Mouse (Mus musculus): ENCODE measurements around the gene Relt. TPM values are rescaled to one million over a fixed set of nuclear protein-coding genes. Genes with fewer than 3 reads are reported as not detected.
A peak's percentile ranks its signal among the peaks of the same experiment; 100 is the strongest.

Relt gene
- total and polyA plus RNA-seq, 3 experiments: 24.5 to 31.1 (median 29.9) TPM

DNA sequence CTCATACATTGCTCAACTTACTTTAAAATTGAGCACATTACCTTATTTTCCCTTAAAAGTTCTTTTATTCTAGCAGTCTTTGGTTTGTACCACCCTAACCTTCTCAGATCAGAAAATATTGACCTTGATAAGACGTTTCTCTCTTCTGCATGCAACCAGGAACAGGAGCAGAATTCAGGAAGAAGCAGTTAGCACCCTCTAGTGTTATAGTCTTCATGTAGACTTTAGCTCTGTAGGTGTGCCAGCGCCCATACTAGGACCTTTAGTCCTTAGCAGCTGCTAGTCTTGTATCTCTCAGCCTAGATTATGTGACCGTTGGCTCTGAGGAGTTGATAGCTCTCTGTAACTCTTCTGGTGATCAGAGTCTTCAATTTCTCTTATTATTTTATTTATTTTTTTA, 64.4 kb downstream of the Relt start:
- H3K36me3 ChIP-seq (replicated peaks in 1 of 2; ENCODE audit: control insufficient read depth in 1 of 2, insufficient read depth in 1 of 2, low read length in 1 of 2): peaks cover 0 to 6% of the 10 kb centered on the region in 2 experiments
- H3K27ac ChIP-seq (ENCODE audit: insufficient read depth, low read depth): no peak overlapping the region
- DNase-seq (ENCODE audit: extremely low read depth): peak; percentile 11
- H3K4me2 ChIP-seq (ENCODE audit: insufficient read depth, low read depth, poor library complexity, severe bottlenecking): no peak overlapping the region
- H3K4me1 ChIP-seq (ENCODE audit: control insufficient read depth in 1 of 2, insufficient read depth in 2 of 2): no peaks in the 10 kb centered on the region
- no peak overlapping the region for H3K4me3 ChIP-seq (replicated peaks in 1 of 3; ENCODE audit: low read depth in 2 of 3, low read length in 2 of 3, poor library complexity in 1 of 3)
- dilution Hi-C loops (cut with MboI; ENCODE audit: extremely low pct_ligation_motif_present, extremely low pct_unique_long_range_greater_than_20kb, low sequenced_read_pairs): no loop called here
- no peaks in the 10 kb centered on the region for H3K9me3 ChIP-seq (replicated peaks; ENCODE audit: low read length)
- H3K9ac ChIP-seq (ENCODE audit: insufficient read depth, low read depth): no peak overlapping the region
- H3K79me2 ChIP-seq (replicated peaks; ENCODE audit: control insufficient read depth, extremely low read depth, insufficient read depth, poor library complexity, severe bottlenecking): no peaks in the 10 kb centered on the region
- H3K27me3 ChIP-seq (replicated peaks): no peaks in the 10 kb centered on the region
- in situ Hi-C loops (cut with MboI; ENCODE audit: low pct_ligation_motif_present, low pct_unique_long_range_greater_than_20kb, low sequenced_read_pairs): no loop called here
- peak in 1 of 2 experiments; percentile 74; a peak in 2 of 4 replicates for TF ChIP-seq CTCF (conservative IDR thresholded peaks at IDR 0.05 in 1 of 2, IDR thresholded peaks at IDR 0.05 in 1 of 2; ENCODE audit: low read depth in 2 of 2, low read length in 2 of 2)
- TF ChIP-seq CHD2 (IDR thresholded peaks at IDR 0.05; ENCODE audit: low read length): no peak
- no peak for TF ChIP-seq USF2 (conservative IDR thresholded peaks at IDR 0.05; ENCODE audit: low read depth, low read length)
- no peak for TF ChIP-seq USF1 (IDR thresholded peaks at IDR 0.05; ENCODE audit: low read depth, low read length)
- TF ChIP-seq SIN3A (IDR thresholded peaks at IDR 0.05; ENCODE audit: low read length): no peak
- TF ChIP-seq SMC3 (IDR thresholded peaks at IDR 0.05; ENCODE audit: low read depth, low read length): peak; percentile 65
- TF ChIP-seq ZC3H11A (IDR thresholded peaks at IDR 0.05; ENCODE audit: low read depth, low read length): peak; percentile 20; the same call in 1 of the 2 replicates
- peak; percentile 33; the same call in 1 of the 2 replicates for TF ChIP-seq ELF1 (IDR thresholded peaks at IDR 0.05; ENCODE audit: low read depth, low read length)
- TF ChIP-seq EP300 (IDR thresholded peaks at IDR 0.05; ENCODE audit: low read length): no peak
- peak; percentile 75 for TF ChIP-seq RAD21 (IDR thresholded peaks at IDR 0.05; ENCODE audit: low read depth, low read length)
- no peak for TF ChIP-seq MAZ (IDR thresholded peaks at IDR 0.05; ENCODE audit: low read depth, low read length)
- no peak for TF ChIP-seq JUN (IDR thresholded peaks at IDR 0.05; ENCODE audit: insufficient read depth, low read depth, low read length)
- TF ChIP-seq ZKSCAN1 (IDR thresholded peaks at IDR 0.05; ENCODE audit: borderline replicate concordance, low read depth, low read length): no peak
- TF ChIP-seq MAX (IDR thresholded peaks at IDR 0.05; ENCODE audit: low read length): no peak

Other genes starting within 250 kb of the Relt start
- gene Plekhb1, start 201.0 kb downstream of the Relt start, total RNA-seq (2012; rRNA removed): 0.04 and 0.08 TPM in 2 replicates
- gene Plekhb1, start 201.0 kb downstream of the Relt start, total RNA-seq (2014; rRNA removed): not detected in 2 replicates
- not detected in 2 replicates for gene Plekhb1, start 201.0 kb downstream of the Relt start, polyA plus RNA-seq (2012; ENCODE audit: insufficient read length, low read depth)
- 3.4 and 4.0 TPM in 2 replicates for gene Fam168a, start 156.8 kb downstream of the Relt start, total RNA-seq (2012; rRNA removed)
- gene Fam168a, start 156.8 kb downstream of the Relt start, total RNA-seq (2014; rRNA removed): 4.9 and 5.2 TPM in 2 replicates
- 11.6 and 15.0 TPM in 2 replicates for gene Fam168a, start 156.8 kb downstream of the Relt start, polyA plus RNA-seq (2012; ENCODE audit: insufficient read length, low read depth)
- 4.6 and 6.7 TPM in 2 replicates for gene Arhgef17, start 68.7 kb upstream of the Relt start, total RNA-seq (2012; rRNA removed)
- 2.3 and 2.6 TPM in 2 replicates for gene Arhgef17, start 68.7 kb upstream of the Relt start, total RNA-seq (2014; rRNA removed)
- gene Arhgef17, start 68.7 kb upstream of the Relt start, polyA plus RNA-seq (2012; ENCODE audit: insufficient read length, low read depth): 5.2 and 5.6 TPM in 2 replicates
- 0.17 TPM in 1 of 2 replicates, not detected in the other for gene P2ry6, start 111.2 kb upstream of the Relt start, total RNA-seq (2012; rRNA removed)
- gene P2ry6, start 111.2 kb upstream of the Relt start, total RNA-seq (2014; rRNA removed): not detected in 2 replicates
- gene P2ry6, start 111.2 kb upstream of the Relt start, polyA plus RNA-seq (2012; ENCODE audit: insufficient read length, low read depth): 0.45 and 1.5 TPM in 2 replicates
- 1.5 and 1.7 TPM in 2 replicates for gene P2ry2, start 149.4 kb upstream of the Relt start, total RNA-seq (2012; rRNA removed)
- 0.54 and 0.87 TPM in 2 replicates for gene P2ry2, start 149.4 kb upstream of the Relt start, total RNA-seq (2014; rRNA removed)
- gene P2ry2, start 149.4 kb upstream of the Relt start, polyA plus RNA-seq (2012; ENCODE audit: insufficient read length, low read depth): 1.4 and 1.9 TPM in 2 replicates
- 25.5 and 26.1 TPM in 2 replicates for gene Fchsd2, start 229.4 kb upstream of the Relt start, total RNA-seq (2012; rRNA removed)
- 23.8 and 25.9 TPM in 2 replicates for gene Fchsd2, start 229.4 kb upstream of the Relt start, total RNA-seq (2014; rRNA removed)
- gene Fchsd2, start 229.4 kb upstream of the Relt start, polyA plus RNA-seq (2012; ENCODE audit: insufficient read length, low read depth): 37.5 and 38.2 TPM in 2 replicates

Measured in CH12.LX (cell line).